Mouse (Mus musculus) forebrain, embryonic 13.5 days (tissue): Measurements from ENCODE around the gene Cldnd1. TPM values are rescaled to one million over a fixed set of nuclear protein-coding genes. Genes with fewer than 3 reads are reported as not detected.

Source experiments
- microRNA-seq: library from miRNA; unstranded; fragments of <30 nt; microRNA quantifications from one replicate; pipeline ENCODE4, GENCODE M21; 2016
- polyA plus RNA-seq: library from polyadenylated mRNA; unstranded; fragments of >200 nt; fragmentation: Nextera tagmentation; extraction: Ambion mirVana; gene quantifications from 2 replicates; pipeline ENCODE4 v1.2.1, GENCODE M21; 2015

The Cldnd1 gene
- polyA plus RNA-seq, 1 experiment from 2014 or later = 108 TPM

Small RNA genes lying within 50 kb of the gene (microRNA-seq; reads per million reads assigned to microRNA genes)
- not detected for gene Gm27564

Other genes starting within 250 kb of the Cldnd1 start
- gene St3gal6, start 203.7 kb upstream of the Cldnd1 start, polyA plus RNA-seq = 5.3 and 5.7 TPM in 2 replicates
- not detected in 2 replicates for gene Gm813, start 110.9 kb upstream of the Cldnd1 start, polyA plus RNA-seq
- gene E330017A01Rik, start 89.2 kb upstream of the Cldnd1 start, polyA plus RNA-seq = not detected in 2 replicates
- gene Cpox, start 57.6 kb upstream of the Cldnd1 start, polyA plus RNA-seq = 8.4 and 10.3 TPM in 2 replicates
- not detected in 2 replicates for gene Gpr15, start 8.8 kb upstream of the Cldnd1 start, polyA plus RNA-seq
- gene Olfr172, start 35.3 kb downstream of the Cldnd1 start, polyA plus RNA-seq = not detected in 2 replicates
- gene Olfr173, start 72.4 kb downstream of the Cldnd1 start, polyA plus RNA-seq = not detected in 2 replicates
- gene Olfr175-ps1, start 98.9 kb downstream of the Cldnd1 start, polyA plus RNA-seq = not detected in 2 replicates
- gene Olfr177, start 146.9 kb downstream of the Cldnd1 start, polyA plus RNA-seq = not detected in 2 replicates
- not detected in 2 replicates for gene Olfr178, start 164.2 kb downstream of the Cldnd1 start, polyA plus RNA-seq
- not detected in 2 replicates for gene Olfr181, start 200.8 kb downstream of the Cldnd1 start, polyA plus RNA-seq
- gene Olfr180, start 201.5 kb downstream of the Cldnd1 start, polyA plus RNA-seq = not detected in 2 replicates